Mouse (Mus musculus): ENCODE results near the gene Parp11. TPM values are rescaled to one million over a fixed set of nuclear protein-coding genes. Genes with fewer than 3 reads are reported as not detected.
A peak's percentile ranks its signal among the peaks of the same experiment; 100 is the strongest.

The Parp11 gene
- polyA plus RNA-seq, 1 experiment = 25.4 TPM

- H3K9me3 ChIP-seq (replicated peaks; ENCODE audit: control insufficient read depth, insufficient read depth, low read length, poor library complexity, severe bottlenecking) = no peaks in the 10 kb centered on the region
Observed at GRCm38 (mm10) chr6:127466749-127467310, 20.2 kb downstream of the Parp11 start.

GRCm38 (mm10) chr6:127472078-127472477 lies 25.4 kb downstream of the Parp11 start:
- Histone ChIP-seq H3K9ac (ENCODE audit: low read depth, poor library complexity, severe bottlenecking) (no peak overlapping the region), H3K36me3 (ENCODE audit: control insufficient read depth, insufficient read depth, low read length, poor library complexity, severe bottlenecking) (no peaks in the 10 kb centered on the region), H3K9me3 (replicated peaks; ENCODE audit: control insufficient read depth, insufficient read depth, low read length, poor library complexity, severe bottlenecking) (no peaks in the 10 kb centered on the region), H3K4me1 (ENCODE audit: control insufficient read depth, insufficient read depth, low read length) (peaks cover 2% of the 10 kb centered on the region), H3K4me3 (ENCODE audit: low read depth, low read length) (no peak overlapping the region), H3K27ac (ENCODE audit: insufficient read depth, low read length) (no peak overlapping the region), H3K27me3 (ENCODE audit: control insufficient read depth, insufficient read depth, low read length, poor library complexity, severe bottlenecking) (no peaks in the 10 kb centered on the region)
- TF ChIP-seq POLR2A (IDR thresholded peaks at IDR 0.05; ENCODE audit: insufficient read depth, low read length) = no peak
- no peak for TF ChIP-seq EP300 (IDR thresholded peaks at IDR 0.05; ENCODE audit: insufficient read depth, low read depth, low read length)
- TF ChIP-seq CTCF (IDR thresholded peaks at IDR 0.05; ENCODE audit: low read depth, low read length) = no peak

More at GRCm38 (mm10) chr6:127466749-127467310, 20.2 kb downstream of the Parp11 start:
- Histone ChIP-seq H3K4me3 (ENCODE audit: low read depth, low read length) (no peak overlapping the region), H3K27me3 (ENCODE audit: control insufficient read depth, insufficient read depth, low read length, poor library complexity, severe bottlenecking) (no peaks in the 10 kb centered on the region), H3K9ac (ENCODE audit: low read depth, poor library complexity, severe bottlenecking) (no peak overlapping the region), H3K36me3 (ENCODE audit: control insufficient read depth, insufficient read depth, low read length, poor library complexity, severe bottlenecking) (no peaks in the 10 kb centered on the region), H3K27ac (ENCODE audit: insufficient read depth, low read length) (no peak overlapping the region), H3K4me1 (ENCODE audit: control insufficient read depth, insufficient read depth, low read length) (no peaks in the 10 kb centered on the region)
- no peak for TF ChIP-seq EP300 (IDR thresholded peaks at IDR 0.05; ENCODE audit: insufficient read depth, low read depth, low read length)
- TF ChIP-seq CTCF (IDR thresholded peaks at IDR 0.05; ENCODE audit: low read depth, low read length) = no peak
- TF ChIP-seq POLR2A (IDR thresholded peaks at IDR 0.05; ENCODE audit: insufficient read depth, low read length) = no peak

GRCm38 (mm10) chr6:127473961-127474360 lies 27.3 kb downstream of the Parp11 start:
- Histone ChIP-seq H3K27me3 (ENCODE audit: control insufficient read depth, insufficient read depth, low read length, poor library complexity, severe bottlenecking) (no peaks in the 10 kb centered on the region), H3K36me3 (ENCODE audit: control insufficient read depth, insufficient read depth, low read length, poor library complexity, severe bottlenecking) (no peaks in the 10 kb centered on the region), H3K9me3 (replicated peaks; ENCODE audit: control insufficient read depth, insufficient read depth, low read length, poor library complexity, severe bottlenecking) (no peaks in the 10 kb centered on the region), H3K4me1 (ENCODE audit: control insufficient read depth, insufficient read depth, low read length) (peaks cover 2% of the 10 kb centered on the region), H3K4me3 (ENCODE audit: low read depth, low read length) (no peak overlapping the region), H3K27ac (ENCODE audit: insufficient read depth, low read length) (no peak overlapping the region), H3K9ac (ENCODE audit: low read depth, poor library complexity, severe bottlenecking) (no peak overlapping the region)
- TF ChIP-seq CTCF (IDR thresholded peaks at IDR 0.05; ENCODE audit: low read depth, low read length) = no peak
- no peak for TF ChIP-seq POLR2A (IDR thresholded peaks at IDR 0.05; ENCODE audit: insufficient read depth, low read length)
- TF ChIP-seq EP300 (IDR thresholded peaks at IDR 0.05; ENCODE audit: insufficient read depth, low read depth, low read length) = no peak

- Histone ChIP-seq H3K27me3 (ENCODE audit: control insufficient read depth, insufficient read depth, low read length, poor library complexity, severe bottlenecking) (no peaks in the 10 kb centered on the region), H3K36me3 (ENCODE audit: control insufficient read depth, insufficient read depth, low read length, poor library complexity, severe bottlenecking) (no peaks in the 10 kb centered on the region), H3K9ac (ENCODE audit: low read depth, poor library complexity, severe bottlenecking) (no peak overlapping the region), H3K9me3 (replicated peaks; ENCODE audit: control insufficient read depth, insufficient read depth, low read length, poor library complexity, severe bottlenecking) (no peaks in the 10 kb centered on the region; the same call in 1 of the 2 replicates), H3K4me1 (ENCODE audit: control insufficient read depth, insufficient read depth, low read length) (peaks cover 2% of the 10 kb centered on the region), H3K4me3 (ENCODE audit: low read depth, low read length) (no peak overlapping the region), H3K27ac (ENCODE audit: insufficient read depth, low read length) (no peak overlapping the region)
- TF ChIP-seq CTCF (IDR thresholded peaks at IDR 0.05; ENCODE audit: low read depth, low read length) (no peak), EP300 (IDR thresholded peaks at IDR 0.05; ENCODE audit: insufficient read depth, low read depth, low read length) (peak; percentile 90), POLR2A (IDR thresholded peaks at IDR 0.05; ENCODE audit: insufficient read depth, low read length) (no peak)
Observed at GRCm38 (mm10) chr6:127475231-127475630, 28.6 kb downstream of the Parp11 start.

DNA sequence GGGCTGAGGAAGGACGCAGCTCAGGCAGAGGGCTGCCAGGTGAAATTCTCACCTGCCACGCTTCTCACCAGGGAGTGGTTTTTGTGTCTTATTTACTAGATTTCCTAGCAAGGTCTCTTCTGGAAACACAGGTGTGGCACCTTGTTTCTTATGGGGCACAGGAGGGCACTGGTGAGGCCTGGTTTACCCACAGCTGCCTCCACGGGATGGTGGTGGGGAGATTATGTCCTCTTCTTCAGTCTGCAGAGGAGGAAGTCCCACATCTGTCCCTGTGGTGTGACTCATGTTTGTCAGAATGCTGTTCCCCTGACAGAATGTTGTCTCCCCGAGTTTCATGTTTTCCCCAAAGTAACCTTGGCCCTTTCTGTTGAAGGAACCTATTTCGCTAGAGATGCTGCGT lies 44.4 kb downstream of the Parp11 start:
- Histone ChIP-seq H3K9me3 (replicated peaks; ENCODE audit: control insufficient read depth, insufficient read depth, low read length, poor library complexity, severe bottlenecking) (no peaks in the 10 kb centered on the region), H3K27me3 (ENCODE audit: control insufficient read depth, insufficient read depth, low read length, poor library complexity, severe bottlenecking) (no peaks in the 10 kb centered on the region), H3K27ac (ENCODE audit: insufficient read depth, low read length) (no peak overlapping the region), H3K9ac (ENCODE audit: low read depth, poor library complexity, severe bottlenecking) (no peak overlapping the region), H3K4me1 (ENCODE audit: control insufficient read depth, insufficient read depth, low read length) (no peaks in the 10 kb centered on the region), H3K4me3 (ENCODE audit: low read depth, low read length) (no peak overlapping the region), H3K36me3 (ENCODE audit: control insufficient read depth, insufficient read depth, low read length, poor library complexity, severe bottlenecking) (no peaks in the 10 kb centered on the region)
- TF ChIP-seq POLR2A (IDR thresholded peaks at IDR 0.05; ENCODE audit: insufficient read depth, low read length) (no peak), CTCF (IDR thresholded peaks at IDR 0.05; ENCODE audit: low read depth, low read length) (no peak)

DNA sequence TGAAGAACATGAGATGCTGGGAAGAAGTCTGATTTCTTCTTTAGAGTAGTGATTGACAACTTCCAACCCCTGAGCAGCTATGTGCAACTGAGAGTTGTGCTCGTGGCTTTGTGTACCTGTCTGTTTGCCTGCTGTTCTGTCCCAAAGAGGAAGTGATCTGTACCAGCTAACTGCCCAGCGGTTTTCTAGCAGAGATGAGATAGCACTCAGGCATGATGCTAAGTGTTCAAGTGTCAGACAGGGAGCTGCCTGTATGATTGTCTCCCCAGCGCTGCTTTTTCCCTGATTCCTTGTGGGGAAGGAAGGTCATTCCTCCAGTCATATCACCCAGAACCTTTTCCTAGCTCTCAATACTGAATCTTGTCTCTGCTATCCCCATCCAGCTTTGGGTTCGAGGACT lies 45.9 kb downstream of the Parp11 start:
- Histone ChIP-seq H3K4me3 (ENCODE audit: low read depth, low read length) (no peak overlapping the region), H3K4me1 (ENCODE audit: control insufficient read depth, insufficient read depth, low read length) (no peaks in the 10 kb centered on the region)
- no peak for TF ChIP-seq EP300 (IDR thresholded peaks at IDR 0.05; ENCODE audit: insufficient read depth, low read depth, low read length)
- TF ChIP-seq CTCF (IDR thresholded peaks at IDR 0.05; ENCODE audit: low read depth, low read length) = no peak
- no peak for TF ChIP-seq POLR2A (IDR thresholded peaks at IDR 0.05; ENCODE audit: insufficient read depth, low read length)

More for the DNA sequence above, 45.9 kb downstream of the Parp11 start:
- no peak overlapping the region for H3K9ac ChIP-seq (ENCODE audit: low read depth, poor library complexity, severe bottlenecking)
- H3K27me3 ChIP-seq (ENCODE audit: control insufficient read depth, insufficient read depth, low read length, poor library complexity, severe bottlenecking) = no peaks in the 10 kb centered on the region
- H3K27ac ChIP-seq (ENCODE audit: insufficient read depth, low read length) = no peak overlapping the region
- no peaks in the 10 kb centered on the region for H3K9me3 ChIP-seq (replicated peaks; ENCODE audit: control insufficient read depth, insufficient read depth, low read length, poor library complexity, severe bottlenecking)
- H3K36me3 ChIP-seq (ENCODE audit: control insufficient read depth, insufficient read depth, low read length, poor library complexity, severe bottlenecking) = no peaks in the 10 kb centered on the region

Measured in ES-Bruce4 (cell line).